Comparison of ENCODE assay signal across 8 mouse cellular contexts in genomic region chr11:113565006-113565995, GRCm38 (mm10). TPM values are rescaled to one million over a fixed set of nuclear protein-coding genes. Genes with fewer than 3 reads are reported as not detected.
DNase-seq lines count a peak whose midpoint lies in the region; ATAC-seq and TF ChIP-seq lines count a peak whose summit lies in the region.

No protein-coding gene starts in this region.

- H3K9ac ChIP-seq in MEL (ENCODE audit: control insufficient read depth, low read depth, low read length, poor library complexity, severe bottlenecking), result peak overlapping the region; percentile 84
- H3K9ac ChIP-seq in forebrain, postnatal 0 days, result peak overlapping the region; percentile 67
- peak overlapping the region; percentile 31 for H3K9ac ChIP-seq in lung, embryonic 15.5 days

- H3K4me3 ChIP-seq in MEL (ENCODE audit: control insufficient read depth in 1 of 2, insufficient read depth in 1 of 2, low read depth in 2 of 2, low read length in 2 of 2), result peak overlapping the region; percentile 86 to 100
- peak overlapping the region; percentile 62 for H3K4me3 ChIP-seq in forebrain, postnatal 0 days (ENCODE audit: low read depth, low read length)
- peak overlapping the region; percentile 51 for H3K4me3 ChIP-seq in lung, embryonic 15.5 days
- H3K4me3 ChIP-seq in olfactory bulb, adult 2 months (ENCODE audit: insufficient read depth, low read depth, low read length), result peak overlapping the region; percentile 61

- TF ChIP-seq EP300 in MEL (IDR thresholded peaks at IDR 0.05; ENCODE audit: low read depth in 1 of 2, low read length in 2 of 2), result peak in 1 of 2 experiments; percentile 64; a peak in 2 of 4 replicates

- peaks cover 5% of the 10 kb centered on the region for H3K79me2 ChIP-seq in MEL (ENCODE audit: control insufficient read depth, insufficient read depth, low read length, poor library complexity)

- peak; percentile 98 for ATAC-seq in forebrain, postnatal 0 days
- peak; percentile 97 for ATAC-seq in hematopoietic stem cell, adult 5-6 weeks (replicated peaks in 1 of 2; ENCODE audit: insufficient read depth in 1 of 2, low FRiP score in 2 of 2, low TSS enrichment in 1 of 2, low read depth in 1 of 2, poor library complexity in 2 of 2, severe bottlenecking in 2 of 2)
- peak; percentile 84 for ATAC-seq in lung, embryonic 15.5 days (ENCODE audit: borderline replicate concordance, extremely low read depth, low FRiP score, low TSS enrichment)

- H3K36me3 ChIP-seq in MEL (ENCODE audit: control insufficient read depth in 1 of 2, insufficient read depth in 2 of 2, low read length in 2 of 2), result peaks cover 0 to 7% of the 10 kb centered on the region in 2 experiments; a peak in 2 of 4 replicates
- no peaks in the 10 kb centered on the region for H3K36me3 ChIP-seq in forebrain, postnatal 0 days (ENCODE audit: insufficient read depth)
- no peaks in the 10 kb centered on the region for H3K36me3 ChIP-seq in lung, embryonic 15.5 days

- TF ChIP-seq CTCF in MEL (IDR thresholded peaks at IDR 0.05 in 2 of 3, conservative IDR thresholded peaks at IDR 0.05 in 1 of 3; ENCODE audit: control insufficient read depth in 1 of 3, insufficient read depth in 1 of 3, low read depth in 2 of 3, low read length in 3 of 3, poor library complexity in 1 of 3, severe bottlenecking in 1 of 3), result no peak
- no peak for TF ChIP-seq CTCF in forebrain, postnatal 0 days (IDR thresholded peaks at IDR 0.05; ENCODE audit: low read depth)
- no peak for TF ChIP-seq CTCF in olfactory bulb, adult 2 months (IDR thresholded peaks at IDR 0.05; ENCODE audit: insufficient read depth, low read depth, low read length)

- TF ChIP-seq POLR2A in MEL (IDR thresholded peaks at IDR 0.05; ENCODE audit: control insufficient read depth in 1 of 2, insufficient read depth in 1 of 2, low read depth in 1 of 2, low read length in 2 of 2, poor library complexity in 1 of 2), result peak; percentile 73 to 82
- TF ChIP-seq POLR2A in olfactory bulb, adult 2 months (IDR thresholded peaks at IDR 0.05; ENCODE audit: insufficient read depth, low read depth, low read length), result no peak

- H3K4me1 ChIP-seq in MEL (ENCODE audit: control insufficient read depth in 1 of 2, insufficient read depth in 2 of 2, low read length in 2 of 2), result peaks cover 3 to 8% of the 10 kb centered on the region in 2 experiments; a peak in 2 of 4 replicates
- peaks cover 10% of the 10 kb centered on the region; the same call in 1 of the 2 replicates for H3K4me1 ChIP-seq in forebrain, postnatal 0 days (ENCODE audit: insufficient read depth)
- H3K4me1 ChIP-seq in lung, embryonic 15.5 days, result peaks cover 11% of the 10 kb centered on the region
- peaks cover 17% of the 10 kb centered on the region for H3K4me1 ChIP-seq in olfactory bulb, adult 2 months (ENCODE audit: control insufficient read depth, insufficient read depth, low read length)

- H3K9me3 ChIP-seq in MEL (replicated peaks; ENCODE audit: insufficient read depth, low read length), result no peaks in the 10 kb centered on the region
- no peaks in the 10 kb centered on the region for H3K9me3 ChIP-seq in forebrain, postnatal 0 days (ENCODE audit: low read length)
- no peaks in the 10 kb centered on the region for H3K9me3 ChIP-seq in lung, embryonic 15.5 days

- H3K27me3 ChIP-seq in MEL (ENCODE audit: control insufficient read depth in 1 of 2, insufficient read depth in 2 of 2, low read length in 2 of 2), result no peaks in the 10 kb centered on the region
- no peaks in the 10 kb centered on the region for H3K27me3 ChIP-seq in forebrain, postnatal 0 days (ENCODE audit: insufficient read depth, low read length)
- H3K27me3 ChIP-seq in lung, embryonic 15.5 days, result no peaks in the 10 kb centered on the region

- TF ChIP-seq RAD21 in MEL (IDR thresholded peaks at IDR 0.05; ENCODE audit: low read depth, low read length), result no peak

- H3K27ac ChIP-seq in MEL (ENCODE audit: control insufficient read depth, low read depth, low read length), result no peak overlapping the region; the same call in 1 of the 2 replicates
- no peak overlapping the region; the same call in 1 of the 2 replicates for H3K27ac ChIP-seq in forebrain, postnatal 0 days (ENCODE audit: low read depth, low read length)
- no peak overlapping the region for H3K27ac ChIP-seq in lung, embryonic 15.5 days
- H3K27ac ChIP-seq in olfactory bulb, adult 2 months (ENCODE audit: insufficient read depth, low read depth, low read length), result no peak overlapping the region

- DNase-seq in MEL (ENCODE audit: low read depth, low spot score), result peak; percentile 98
- DNase-seq in cerebellum, adult 18-20 months, result peak; percentile 64 to 67
- peak; percentile 90 for DNase-seq in forebrain, postnatal 0 days
- DNase-seq in layer of hippocampus, adult 8-10 months (ENCODE audit: low spot score in 2 of 2), result peak; percentile 55 to 71
- DNase-seq in thymus, adult 18-20 months, result peak; percentile 70 to 78

- WGBS in forebrain, postnatal 0 days, result 8% methylated on average over 34 of the region's 34 CpGs
- 7% methylated on average over 34 of the region's 34 CpGs for WGBS in lung, embryonic 15.5 days
- 9% methylated on average over 34 of the region's 34 CpGs for WGBS in olfactory bulb, adult 2 months

- peak overlapping the region; percentile 94 for H3K4me2 ChIP-seq in forebrain, postnatal 0 days (ENCODE audit: low read depth)
- H3K4me2 ChIP-seq in lung, embryonic 15.5 days, result peak overlapping the region; percentile 78

TF ChIP-seq in MEL, 35 proteins besides CTCF, POLR2A, EP300 and RAD21:
- peak; percentile 99 for TF ChIP-seq SIN3A (IDR thresholded peaks at IDR 0.05; ENCODE audit: low read length)
- TF ChIP-seq ZNF384 (IDR thresholded peaks at IDR 0.05; ENCODE audit: low read depth, low read length), result no peak
- peak; percentile 100 for TF ChIP-seq MXI1 (IDR thresholded peaks at IDR 0.05; ENCODE audit: low read depth, low read length)
- peak; percentile 76 for TF ChIP-seq MYB (IDR thresholded peaks at IDR 0.05; ENCODE audit: low read depth, low read length)
- TF ChIP-seq TBP (IDR thresholded peaks at IDR 0.05; ENCODE audit: low read depth, low read length), result peak; percentile 45; the same call in 1 of the 2 replicates
- TF ChIP-seq POLR2AphosphoS5 (IDR thresholded peaks at IDR 0.05; ENCODE audit: borderline replicate concordance, low read depth, low read length), result no peak
- TF ChIP-seq GATA1 (IDR thresholded peaks at IDR 0.05; ENCODE audit: low read depth, low read length), result no peak
- peak; percentile 81 for TF ChIP-seq HCFC1 (IDR thresholded peaks at IDR 0.05; ENCODE audit: low read depth, low read length)
- peak in 1 of 2 experiments; percentile 72; a peak in 2 of 4 replicates for TF ChIP-seq USF2 (IDR thresholded peaks at IDR 0.05; ENCODE audit: borderline replicate concordance in 1 of 2, insufficient read depth in 1 of 2, low read depth in 1 of 2, low read length in 2 of 2)
- peak; percentile 73 for TF ChIP-seq POLR2AphosphoS2 (IDR thresholded peaks at IDR 0.05; ENCODE audit: low read length)
- TF ChIP-seq TCF12 (IDR thresholded peaks at IDR 0.05; ENCODE audit: low read depth, low read length), result peak; percentile 51
- TF ChIP-seq MYC (IDR thresholded peaks at IDR 0.05; ENCODE audit: low read depth, low read length), result peak; percentile 95
- peak; percentile 95 for TF ChIP-seq MAX (IDR thresholded peaks at IDR 0.05; ENCODE audit: low read length)
- TF ChIP-seq BHLHE40 (IDR thresholded peaks at IDR 0.05; ENCODE audit: borderline replicate concordance, low read depth, low read length), result peak; percentile 35; the same call in 1 of the 2 replicates
- TF ChIP-seq ZC3H11A (IDR thresholded peaks at IDR 0.05; ENCODE audit: low read depth, low read length), result no peak
- peak; percentile 64 for TF ChIP-seq NELFE (IDR thresholded peaks at IDR 0.05; ENCODE audit: low read depth, low read length)
- TF ChIP-seq CHD2 (IDR thresholded peaks at IDR 0.05; ENCODE audit: low read length), result peak; percentile 34; the same call in 1 of the 2 replicates
- TF ChIP-seq USF1 (IDR thresholded peaks at IDR 0.05; ENCODE audit: low read depth, low read length), result peak; percentile 95
- 0 out of 2 replicates have a peak, but pooled peaks have one; percentile 2 for TF ChIP-seq MEF2A (IDR thresholded peaks at IDR 0.05; ENCODE audit: extremely low read depth, insufficient replicate concordance, low read depth, low read length, poor library complexity, severe bottlenecking)
- peak; percentile 46; the same call in 1 of the 2 replicates for TF ChIP-seq RCOR1 (IDR thresholded peaks at IDR 0.05; ENCODE audit: low read depth, low read length)
- 0 out of 2 replicates have a peak, but pooled peaks have one; percentile 21 for TF ChIP-seq ETS1 (IDR thresholded peaks at IDR 0.05; ENCODE audit: low read depth, low read length)
- TF ChIP-seq ELF1 (IDR thresholded peaks at IDR 0.05; ENCODE audit: low read depth, low read length), result peak; percentile 95
- TF ChIP-seq MAZ (IDR thresholded peaks at IDR 0.05; ENCODE audit: low read depth, low read length), result peak; percentile 85
- no peak for TF ChIP-seq GABPA (IDR thresholded peaks at IDR 0.05; ENCODE audit: low read depth, low read length)

RNA-seq across cellular contexts. Expression of gene Sstr2, which starts 53.8 kb away (rescaled TPM):
- total RNA-seq in MEL (2012; rRNA removed), result 0.26 and 0.77 TPM in 2 replicates
- under 1 TPM in 1 of 2 experiments, not detected in 1; 0.82 TPM for polyA plus RNA-seq in MEL (2012; ENCODE audit: insufficient read depth in 1 of 2, insufficient read length in 2 of 2, low read depth in 1 of 2, low replicate concordance in 2 of 2, missing spikeins in 1 of 2)
- 19.9 and 32.2 TPM in 2 replicates for total RNA-seq in forebrain, postnatal 0 days (2014; rRNA removed)
- 23.1 and 27.1 TPM in 2 replicates for polyA plus RNA-seq in forebrain, postnatal 0 days (2015; fragmentation: Nextera tagmentation; extraction: Ambion mirVana)
- 11.8 and 18.3 TPM in 2 replicates for total RNA-seq in hematopoietic stem cell, adult 5-6 weeks (2017)
- total RNA-seq in layer of hippocampus, adult 8-10 months (2022), result 10 to 100 TPM; 17.5 to 20.8 (median 19.0) TPM
- polyA plus RNA-seq in lung, embryonic 15.5 days (2015; fragmentation: Nextera tagmentation; extraction: Ambion mirVana), result 2.5 and 3.1 TPM in 2 replicates
- polyA plus RNA-seq in olfactory bulb, adult 2 months (2012; ENCODE audit: insufficient read depth, insufficient read length, low replicate concordance, missing spikeins), result not detected in 2 replicates

Comparison
In these comparisons a context has a peak if more than half of its experiments do, and no peak if none do; other contexts are left out.
1. H3K9ac ChIP-seq: peak in every context shown above with its lines; median percentile 84 in MEL; 67 in forebrain, postnatal 0 days; 31 in lung, embryonic 15.5 days.